Mouse (Mus musculus) bone marrow macrophage, adult 2 months (primary cell): Measurements from ENCODE around the gene Cnot2.

Experiments
- CTCF ChIP-seq: IDR thresholded peaks from 2 replicates; pipeline ENCODE4 v1.5.1; 2012; ENCODE audit warnings: low read depth, mild to moderate bottlenecking, low read length, moderate library complexity
- POLR2A ChIP-seq: IDR thresholded peaks from 2 replicates; pipeline ENCODE4 v1.6.1; 2012; ENCODE audit warnings: mild to moderate bottlenecking, low read depth, low read length, borderline replicate concordance

GRCm38 (mm10) chr10:116531063-116531462 lies 50.2 kb downstream of the Cnot2 start:
- TF ChIP-seq CTCF (no peak), POLR2A (no peak)
